Mouse (Mus musculus) myocyte (in vitro differentiated cells): ENCODE results near the gene Hist1h3f.
"Not testable (repeated sequence)": the region's sequence is repeated elsewhere in the genome, so short reads cannot be mapped to it uniquely, and the experiment has no call there.

Source experiments
- MAX ChIP-seq: IDR thresholded peaks from one replicate; pipeline ENCODE4 v1.6.1; 2011; ENCODE audit warnings: low read depth, mild to moderate bottlenecking, control low read depth
- POLR2A ChIP-seq: IDR thresholded peaks from one replicate; pipeline ENCODE4 v1.6.1; 2011; ENCODE audit warnings: low read depth, mild to moderate bottlenecking, control low read depth, moderate library complexity; ENCODE audit not compliant: insufficient read length
- POLR2AphosphoS2 ChIP-seq: IDR thresholded peaks from one replicate; pipeline ENCODE4 v1.6.1; 2011; ENCODE audit warnings: low read depth, control low read depth; ENCODE audit not compliant: insufficient read length
- TCF12 ChIP-seq: IDR thresholded peaks from one replicate; pipeline ENCODE4 v1.6.1; 2011; ENCODE audit warnings: mild to moderate bottlenecking, control low read depth; ENCODE audit not compliant: poor library complexity, insufficient read depth, severe bottlenecking
- USF1 ChIP-seq: IDR thresholded peaks from one replicate; pipeline ENCODE4 v1.6.1; 2011; ENCODE audit warnings: low read depth, mild to moderate bottlenecking, control low read depth, moderate library complexity

- TF ChIP-seq POLR2A (peak; percentile 78), POLR2AphosphoS2 (peak; percentile 82)
- TF ChIP-seq TCF12, MAX, USF1: not testable (repeated sequence)
Measured at GRCm38 (mm10) chr13:23571504-23572217, 27.8 kb downstream of the Hist1h3f start.
